12 mouse cellular contexts compared by ENCODE assay signal in genomic region chr9:45487179-45487801, GRCm38 (mm10).
DNase-seq lines count a peak whose midpoint lies in the region; ATAC-seq and TF ChIP-seq lines count a peak whose summit lies in the region.
"Had no signal": no experiment of that assay in that cellular context is flagged by ENCODE, and none has a peak within 500 bp of the region (broad histone marks: within the 10 kb centered on the region; RNA-seq: fewer than 3 reads in every experiment).

No protein-coding gene starts in this region.

- no peaks in the 10 kb centered on the region for H3K4me1 ChIP-seq in midbrain, postnatal 0 days (ENCODE audit: insufficient read depth, low read length)
- H3K4me1 ChIP-seq in midbrain, embryonic 11.5 days (ENCODE audit: control insufficient read depth, insufficient read depth, low read length), result no peaks in the 10 kb centered on the region
- no peaks in the 10 kb centered on the region for H3K4me1 ChIP-seq in limb, embryonic 10.5 days
- H3K4me1 ChIP-seq: embryonic facial prominence, embryonic 13.5 days; lung, embryonic 15.5 days had no signal

- no peaks in the 10 kb centered on the region for H3K27me3 ChIP-seq in midbrain, postnatal 0 days (ENCODE audit: insufficient read depth, low read length)
- no peaks in the 10 kb centered on the region for H3K27me3 ChIP-seq in midbrain, embryonic 11.5 days (ENCODE audit: control insufficient read depth, insufficient read depth, low read length)
- no peaks in the 10 kb centered on the region for H3K27me3 ChIP-seq in limb, embryonic 10.5 days (ENCODE audit: low read depth, poor library complexity, severe bottlenecking)
- H3K27me3 ChIP-seq: embryonic facial prominence, embryonic 13.5 days; lung, embryonic 15.5 days; neural tube, embryonic 15.5 days had no signal

- H3K4me3 ChIP-seq in midbrain, postnatal 0 days (ENCODE audit: low read depth, low read length), result no peak overlapping the region
- no peak overlapping the region for H3K4me3 ChIP-seq in midbrain, embryonic 11.5 days (ENCODE audit: low read depth, low read length)
- H3K4me3 ChIP-seq in limb, embryonic 10.5 days, result no peak overlapping the region
- H3K4me3 ChIP-seq: embryonic facial prominence, embryonic 13.5 days; lung, embryonic 15.5 days; neural tube, embryonic 15.5 days had no signal

- no peak overlapping the region for H3K9ac ChIP-seq in midbrain, postnatal 0 days (replicated peaks; ENCODE audit: low read length, poor library complexity, severe bottlenecking)
- no peak overlapping the region for H3K9ac ChIP-seq in midbrain, embryonic 11.5 days (ENCODE audit: low read length)
- H3K9ac ChIP-seq: embryonic facial prominence, embryonic 13.5 days; lung, embryonic 15.5 days; neural tube, embryonic 15.5 days had no signal

- H3K4me2 ChIP-seq in midbrain, postnatal 0 days (ENCODE audit: low read depth, low read length, poor library complexity, severe bottlenecking), result no peak overlapping the region
- no peak overlapping the region for H3K4me2 ChIP-seq in midbrain, embryonic 11.5 days
- H3K4me2 ChIP-seq: embryonic facial prominence, embryonic 13.5 days; lung, embryonic 15.5 days; neural tube, embryonic 15.5 days had no signal

- peak; percentile 28 to 31 for DNase-seq in frontal cortex, adult 2 months (ENCODE audit: extremely low spot score in 1 of 2, low spot score in 1 of 2)
- no peak for DNase-seq in frontal cortex, postnatal 36 days (ENCODE audit: low spot score in 2 of 2)
- peak; percentile 37 for DNase-seq in midbrain, postnatal 0 days (ENCODE audit: low spot score)
- DNase-seq in midbrain, embryonic 11.5 days (ENCODE audit: low spot score, missing footprints), result no peak
- DNase-seq in cerebellum, adult 9-11 months, result peak; percentile 45
- peak; percentile 30 to 33 for DNase-seq in left cerebral cortex, postnatal 14 days (ENCODE audit: low spot score in 2 of 2)
- no peak for DNase-seq in limb, embryonic 10.5 days (ENCODE audit: low spot score)
- DNase-seq: liver; thymus, postnatal 14 days had no signal

- H3K9me3 ChIP-seq in midbrain, postnatal 0 days (ENCODE audit: low read length), result no peaks in the 10 kb centered on the region
- no peaks in the 10 kb centered on the region for H3K9me3 ChIP-seq in midbrain, embryonic 11.5 days (ENCODE audit: control insufficient read depth, low read length)
- no peaks in the 10 kb centered on the region for H3K9me3 ChIP-seq in limb, embryonic 10.5 days (replicated peaks)
- H3K9me3 ChIP-seq: embryonic facial prominence, embryonic 13.5 days; lung, embryonic 15.5 days; neural tube, embryonic 15.5 days had no signal

- H3K27ac ChIP-seq in midbrain, postnatal 0 days (ENCODE audit: low read depth, low read length), result no peak overlapping the region
- no peak overlapping the region for H3K27ac ChIP-seq in midbrain, embryonic 11.5 days (ENCODE audit: low read depth, low read length)
- no peak overlapping the region for H3K27ac ChIP-seq in limb, embryonic 10.5 days
- H3K27ac ChIP-seq: embryonic facial prominence, embryonic 13.5 days; lung, embryonic 15.5 days; neural tube, embryonic 15.5 days had no signal

- ATAC-seq in midbrain, postnatal 0 days (ENCODE audit: low FRiP score), result no peak
- no peak for ATAC-seq in midbrain, embryonic 11.5 days (ENCODE audit: low FRiP score)

- no peak for TF ChIP-seq CTCF in midbrain, postnatal 0 days (IDR thresholded peaks at IDR 0.05)

- WGBS in midbrain, postnatal 0 days, result 75% methylated on average over 12 of the region's 12 CpGs
- 85% methylated on average over 12 of the region's 12 CpGs for WGBS in midbrain, embryonic 11.5 days
- 86% methylated on average over 12 of the region's 12 CpGs for WGBS in limb, embryonic 10.5 days

- intact Hi-C loops in left cerebral cortex, postnatal 14 days (cut with DNase I), result no loop called here

- no peaks in the 10 kb centered on the region for H3K36me3 ChIP-seq in midbrain, postnatal 0 days (ENCODE audit: insufficient read depth, low read length)
- no peaks in the 10 kb centered on the region for H3K36me3 ChIP-seq in midbrain, embryonic 11.5 days (ENCODE audit: control insufficient read depth, insufficient read depth, low read length)
- no peaks in the 10 kb centered on the region for H3K36me3 ChIP-seq in limb, embryonic 10.5 days
- H3K36me3 ChIP-seq: embryonic facial prominence, embryonic 13.5 days; lung, embryonic 15.5 days; neural tube, embryonic 15.5 days had no signal

Comparison
In these comparisons a context has a peak if more than half of its experiments do, and no peak if none do; other contexts are left out.
1. DNase-seq: peak in frontal cortex, adult 2 months (2 of 2), midbrain, postnatal 0 days (single experiment), cerebellum, adult 9-11 months (single experiment) and left cerebral cortex, postnatal 14 days (2 of 2); none in frontal cortex, postnatal 36 days (0 of 2), midbrain, embryonic 11.5 days (single experiment) and limb, embryonic 10.5 days (single experiment).